Mouse (Mus musculus): Measurements from ENCODE around the gene Gm45021. TPM values are rescaled to one million over a fixed set of nuclear protein-coding genes. Genes with fewer than 3 reads are reported as not detected.
A peak's percentile ranks its signal among the peaks of the same experiment; 100 is the strongest.

The Gm45021 gene
- total and polyA plus RNA-seq, 3 experiments, result not detected

DNA sequence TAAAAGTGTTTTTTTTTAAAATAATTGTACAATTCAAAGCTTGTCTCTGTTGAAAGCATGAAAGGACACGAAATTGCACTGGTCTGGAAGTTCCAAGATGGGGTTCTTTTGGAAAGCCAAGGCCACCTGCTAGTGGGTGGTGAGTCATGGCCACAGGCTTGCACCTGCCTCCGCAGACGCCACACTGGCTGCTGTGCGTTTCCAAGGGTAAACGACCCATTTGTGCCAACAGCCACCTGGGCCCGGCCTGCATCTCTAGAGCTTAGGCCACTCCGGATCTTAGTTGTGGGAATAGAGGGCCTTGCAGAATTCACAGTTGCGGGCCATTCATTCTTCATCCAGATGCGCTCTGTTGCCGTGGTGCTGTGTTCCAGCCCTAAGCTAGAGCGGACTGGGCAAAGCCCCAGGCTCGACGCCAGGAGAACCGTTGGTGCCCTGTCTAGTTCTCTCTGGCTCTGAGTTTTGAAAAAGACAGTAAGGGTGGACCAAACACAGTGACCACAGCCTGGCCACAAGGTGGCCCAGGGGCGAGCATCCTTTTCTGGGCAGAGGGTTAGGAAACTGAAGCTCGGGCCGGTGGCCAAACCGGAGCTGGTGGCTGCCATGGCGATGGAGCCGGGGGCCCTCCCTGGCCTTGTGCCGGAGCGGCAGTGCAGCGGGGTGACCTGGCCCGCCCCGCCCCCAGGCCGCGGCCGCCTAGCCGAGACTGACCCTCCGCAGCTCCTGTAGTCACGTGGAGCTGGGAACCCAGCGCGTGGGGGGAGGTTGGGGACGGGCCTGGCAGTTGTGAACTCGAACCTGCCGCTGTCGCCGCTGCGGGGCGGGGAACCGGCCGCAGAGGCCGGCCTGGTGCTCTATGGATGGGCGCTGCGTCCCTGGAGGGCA is 4.0 kb downstream of the Gm45021 start, which contains the start of the genes Repin1 and Gm44965:
TSS of gene Repin1 (plus strand) at position 726 of the 885 bp plus-strand sequence.
TSS of gene Gm44965 (plus strand) at position 784 of the 885 bp plus-strand sequence.
- dilution Hi-C loops (cut with MboI; ENCODE audit: extremely low pct_ligation_motif_present, extremely low pct_unique_long_range_greater_than_20kb, low sequenced_read_pairs), result no loop called here
- peak; percentile 79 for DNase-seq (ENCODE audit: extremely low read depth)
- TF ChIP-seq TCF12 (IDR thresholded peaks at IDR 0.05; ENCODE audit: low read depth, low read length) (peak; percentile 86), CTCF (conservative IDR thresholded peaks at IDR 0.05 in 1 of 2, IDR thresholded peaks at IDR 0.05 in 1 of 2; ENCODE audit: low read depth in 2 of 2, low read length in 2 of 2) (0 out of 4 replicates have a peak, but pooled peaks of 1 of the 2 experiments have one; percentile 19), MEF2A (IDR thresholded peaks at IDR 0.05; ENCODE audit: borderline replicate concordance, low read depth, low read length) (peak; percentile 71; the same call in 1 of the 2 replicates), CHD1 (IDR thresholded peaks at IDR 0.05; ENCODE audit: low read depth, low read length) (no peak), HCFC1 (IDR thresholded peaks at IDR 0.05; ENCODE audit: low read depth, low read length) (peak; percentile 85), ZKSCAN1 (IDR thresholded peaks at IDR 0.05; ENCODE audit: borderline replicate concordance, low read depth, low read length) (no peak), CHD2 (IDR thresholded peaks at IDR 0.05; ENCODE audit: low read length) (peak; percentile 90), ZMIZ1 (IDR thresholded peaks at IDR 0.05; ENCODE audit: low read depth, low read length) (peak; percentile 63; the same call in 1 of the 2 replicates), UBTF (IDR thresholded peaks at IDR 0.05; ENCODE audit: low read depth, low read length) (0 out of 2 replicates have a peak, but pooled peaks have one; percentile 24), MAX (IDR thresholded peaks at IDR 0.05; ENCODE audit: low read length) (peak; percentile 94), TBP (conservative IDR thresholded peaks at IDR 0.05; ENCODE audit: low read depth, low read length) (no peak; the same call in 1 of the 2 replicates), EP300 (IDR thresholded peaks at IDR 0.05; ENCODE audit: low read length) (peak; percentile 47; the same call in 1 of the 2 replicates), PAX5 (IDR thresholded peaks at IDR 0.05; ENCODE audit: low read length) (no peak), NRF1 (IDR thresholded peaks at IDR 0.05; ENCODE audit: low read depth, low read length) (0 out of 2 replicates have a peak, but pooled peaks have one; percentile 34), SIN3A (IDR thresholded peaks at IDR 0.05; ENCODE audit: low read length) (peak; percentile 32), ZNF384 (IDR thresholded peaks at IDR 0.05; ENCODE audit: low read depth, low read length) (no peak), GABPA (IDR thresholded peaks at IDR 0.05; ENCODE audit: insufficient replicate concordance, low read depth, low read length) (no peak), IRF4 (IDR thresholded peaks at IDR 0.05; ENCODE audit: low read depth, low read length) (peak; percentile 67; the same call in 1 of the 2 replicates), ZC3H11A (IDR thresholded peaks at IDR 0.05; ENCODE audit: low read depth, low read length) (no peak), USF2 (conservative IDR thresholded peaks at IDR 0.05; ENCODE audit: low read depth, low read length) (peak; percentile 85), SMC3 (IDR thresholded peaks at IDR 0.05; ENCODE audit: low read depth, low read length) (no peak), MYC (IDR thresholded peaks at IDR 0.05; ENCODE audit: low read depth, low read length) (no peak), KAT2A (IDR thresholded peaks at IDR 0.05; ENCODE audit: insufficient replicate concordance, low read length) (peak; percentile 80; the same call in 1 of the 2 replicates), JUND (conservative IDR thresholded peaks at IDR 0.05; ENCODE audit: low read depth, low read length) (no peak), RAD21 (IDR thresholded peaks at IDR 0.05; ENCODE audit: low read depth, low read length) (no peak), MXI1 (IDR thresholded peaks at IDR 0.05; ENCODE audit: low read depth, low read length) (peak; percentile 93), ELF1 (IDR thresholded peaks at IDR 0.05; ENCODE audit: low read depth, low read length) (peak; percentile 66; the same call in 1 of the 2 replicates), MAFK (IDR thresholded peaks at IDR 0.05; ENCODE audit: insufficient replicate concordance, low read length) (no peak), POLR2AphosphoS2 (IDR thresholded peaks at IDR 0.05; ENCODE audit: low read depth, low read length) (0 out of 2 replicates have a peak, but pooled peaks have one; percentile 49), JUN (IDR thresholded peaks at IDR 0.05; ENCODE audit: insufficient read depth, low read depth, low read length) (no peak), E2F4 (IDR thresholded peaks at IDR 0.05; ENCODE audit: insufficient replicate concordance, low read depth, low read length) (no peak), USF1 (IDR thresholded peaks at IDR 0.05; ENCODE audit: low read depth, low read length) (peak; percentile 97), BHLHE40 (IDR thresholded peaks at IDR 0.05; ENCODE audit: low read depth, low read length) (peak; percentile 94), ETS1 (conservative IDR thresholded peaks at IDR 0.05; ENCODE audit: low read depth, low read length) (peak; percentile 19), POLR2A (IDR thresholded peaks at IDR 0.05; ENCODE audit: low read depth, low read length) (peak; percentile 77; the same call in 1 of the 2 replicates), RCOR1 (conservative IDR thresholded peaks at IDR 0.05; ENCODE audit: low read depth, low read length) (no peak), NELFE (IDR thresholded peaks at IDR 0.05; ENCODE audit: low read depth, low read length) (no peak; the same call in 1 of the 2 replicates)

More for the DNA sequence above, 4.0 kb downstream of the Gm45021 start, which contains the start of the genes Repin1 and Gm44965:
- H3K27me3 ChIP-seq (replicated peaks), result no peaks in the 10 kb centered on the region
- H3K36me3 ChIP-seq (replicated peaks in 1 of 2; ENCODE audit: control insufficient read depth in 1 of 2, insufficient read depth in 1 of 2, low read length in 1 of 2), result peaks cover 22 to 30% of the 10 kb centered on the region in 2 experiments
- in situ Hi-C loops (cut with MboI; ENCODE audit: low pct_ligation_motif_present, low pct_unique_long_range_greater_than_20kb, low sequenced_read_pairs), result no loop called here
- H3K79me2 ChIP-seq (replicated peaks; ENCODE audit: control insufficient read depth, extremely low read depth, insufficient read depth, poor library complexity, severe bottlenecking), result peaks cover 23% of the 10 kb centered on the region
- H3K4me2 ChIP-seq (ENCODE audit: insufficient read depth, low read depth, poor library complexity, severe bottlenecking), result peak within 1 kb of the TSS; percentile 64
- H3K27ac ChIP-seq (ENCODE audit: insufficient read depth, low read depth), result peak within 1 kb of the TSS; percentile 63
- peaks cover 3 to 18% of the 10 kb centered on the region in 2 experiments; a peak in 3 of 4 replicates for H3K4me1 ChIP-seq (ENCODE audit: control insufficient read depth in 1 of 2, insufficient read depth in 2 of 2)
- H3K9ac ChIP-seq (ENCODE audit: insufficient read depth, low read depth), result peak within 1 kb of the TSS; percentile 92
- peaks cover 3% of the 10 kb centered on the region for H3K9me3 ChIP-seq (replicated peaks; ENCODE audit: low read length)
- peak within 1 kb of the TSS; percentile 82 to 97 (median 84) for H3K4me3 ChIP-seq (replicated peaks in 1 of 3; ENCODE audit: low read depth in 2 of 3, low read length in 2 of 3, poor library complexity in 1 of 3)
